Mouse (Mus musculus): ENCODE results near the gene Icmt. TPM values are rescaled to one million over a fixed set of nuclear protein-coding genes. Genes with fewer than 3 reads are reported as not detected.
A peak's percentile ranks its signal among the peaks of the same experiment; 100 is the strongest.

Icmt gene
- polyA plus RNA-seq, 1 experiment = 20.7 TPM

DNA sequence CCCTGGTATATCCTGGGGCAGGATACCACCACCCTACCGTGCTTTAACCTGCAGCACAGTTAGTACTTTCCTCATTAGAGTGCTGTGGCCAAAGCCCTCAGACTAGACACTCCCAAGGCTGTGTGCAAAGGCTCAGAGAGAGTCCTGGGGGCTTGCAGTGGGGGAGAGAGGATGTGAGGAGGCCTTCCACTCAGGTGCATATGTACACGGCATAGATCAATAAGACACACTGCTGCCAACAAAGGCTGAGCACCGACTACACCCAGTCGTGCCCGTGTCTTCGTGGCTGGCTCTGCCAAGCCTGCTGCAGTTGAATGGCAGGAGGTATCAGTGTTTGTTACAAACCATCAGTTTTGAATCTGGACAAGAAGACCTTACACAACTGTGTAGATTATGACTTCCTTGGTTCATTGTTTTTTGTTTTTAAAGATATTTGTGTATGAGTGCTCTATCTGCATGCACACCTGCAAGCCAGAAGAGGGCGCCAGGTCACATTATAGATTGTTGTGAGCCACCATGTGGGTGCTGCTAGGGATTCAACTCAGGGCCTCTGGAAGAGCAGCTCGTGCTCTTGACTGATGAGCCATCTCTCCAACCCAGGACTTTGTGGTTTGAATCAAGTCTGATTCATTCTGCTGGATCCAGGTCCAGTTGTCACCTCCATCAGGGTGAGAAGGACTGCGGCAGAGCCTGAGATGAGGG is 32.0 kb upstream of the Icmt start:
- TF ChIP-seq GATA1 (IDR thresholded peaks at IDR 0.05; ENCODE audit: borderline replicate concordance, low read length) = no peak
- no peak for TF ChIP-seq FLI1 (IDR thresholded peaks at IDR 0.05; ENCODE audit: low read length)
- H3K36me3 ChIP-seq (replicated peaks; ENCODE audit: low read length) = peaks cover 91% of the 10 kb centered on the region
- H3K9me3 ChIP-seq = no peaks in the 10 kb centered on the region
- no peaks in the 10 kb centered on the region for H3K27me3 ChIP-seq (replicated peaks)
- H3K4me1 ChIP-seq = peaks cover 69% of the 10 kb centered on the region
- H3K4me3 ChIP-seq (replicated peaks) = peak overlapping the region; percentile 71

DNA sequence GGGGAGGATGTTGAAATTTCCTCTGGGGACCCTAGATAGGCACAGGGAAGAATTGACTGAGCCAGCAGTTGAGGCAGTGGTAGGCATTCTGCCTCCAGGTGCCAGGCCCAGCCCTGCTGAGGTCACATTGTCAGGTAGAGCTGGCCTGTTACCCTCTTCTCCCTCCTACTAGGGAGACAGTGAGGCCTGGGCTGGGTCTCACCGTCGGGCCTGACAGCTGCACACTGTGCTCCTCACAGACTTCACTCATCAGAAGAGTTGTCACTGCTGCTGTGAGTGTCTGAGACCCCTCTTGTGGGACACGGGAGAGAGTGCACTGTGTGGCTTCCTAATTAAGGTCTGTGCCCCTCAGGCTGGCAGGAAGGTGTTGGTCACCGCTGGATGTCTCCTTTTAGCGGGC is 31.2 kb upstream of the Icmt start:
- Histone ChIP-seq H3K4me3 (replicated peaks) (no peak overlapping the region), H3K4me1 (peaks cover 61% of the 10 kb centered on the region), H3K27me3 (replicated peaks) (no peaks in the 10 kb centered on the region), H3K9me3 (no peaks in the 10 kb centered on the region), H3K36me3 (replicated peaks; ENCODE audit: low read length) (peaks cover 91% of the 10 kb centered on the region)
- TF ChIP-seq FLI1 (IDR thresholded peaks at IDR 0.05; ENCODE audit: low read length) = no peak
- TF ChIP-seq GATA1 (IDR thresholded peaks at IDR 0.05; ENCODE audit: borderline replicate concordance, low read length) = no peak

DNA sequence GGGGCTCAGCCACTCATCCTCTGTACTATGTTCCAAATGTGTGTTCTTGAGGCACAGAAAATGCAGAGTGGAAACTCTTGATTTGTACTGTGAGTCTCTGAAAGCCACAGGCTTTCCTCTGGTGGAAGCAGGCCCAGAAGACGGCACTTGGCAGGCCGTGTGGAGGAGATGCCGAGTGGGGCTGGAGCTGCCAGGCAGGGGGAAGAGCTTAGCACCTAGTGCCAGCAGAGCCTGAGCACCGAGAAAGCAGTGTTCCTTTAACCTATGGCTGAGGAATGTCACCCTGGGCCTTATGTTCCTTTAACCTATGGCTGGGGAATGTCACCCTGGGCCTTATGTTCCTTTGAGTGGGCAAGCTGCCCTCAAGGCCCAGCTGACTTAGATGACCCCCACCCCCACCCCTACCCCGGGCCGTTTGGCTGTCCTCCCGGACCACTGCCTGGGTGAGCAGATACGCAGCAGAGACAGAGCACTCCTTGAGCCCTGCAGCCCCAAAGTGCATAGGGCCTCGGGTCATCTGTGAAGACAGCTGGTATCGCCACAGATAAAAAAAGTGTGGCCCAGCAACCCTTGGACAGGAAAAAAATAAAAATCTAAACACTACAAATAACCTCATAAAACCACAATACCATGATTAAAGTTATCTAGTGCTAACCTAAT is 30.7 kb upstream of the Icmt start:
- H3K4me3 ChIP-seq (replicated peaks) = no peak overlapping the region
- H3K4me1 ChIP-seq = peaks cover 58% of the 10 kb centered on the region
- no peak for TF ChIP-seq GATA1 (IDR thresholded peaks at IDR 0.05; ENCODE audit: borderline replicate concordance, low read length)
- TF ChIP-seq FLI1 (IDR thresholded peaks at IDR 0.05; ENCODE audit: low read length) = no peak
- H3K9me3 ChIP-seq = no peaks in the 10 kb centered on the region
- no peaks in the 10 kb centered on the region for H3K27me3 ChIP-seq (replicated peaks)
- peaks cover 91% of the 10 kb centered on the region for H3K36me3 ChIP-seq (replicated peaks; ENCODE audit: low read length)

- Histone ChIP-seq H3K27me3 (replicated peaks) (peaks cover 7% of the 10 kb centered on the region), H3K36me3 (replicated peaks; ENCODE audit: low read length) (peaks cover 91% of the 10 kb centered on the region), H3K9me3 (no peaks in the 10 kb centered on the region), H3K4me1 (peaks cover 58% of the 10 kb centered on the region), H3K4me3 (replicated peaks) (no peak overlapping the region)
- TF ChIP-seq FLI1 (IDR thresholded peaks at IDR 0.05; ENCODE audit: low read length) (no peak), GATA1 (IDR thresholded peaks at IDR 0.05; ENCODE audit: borderline replicate concordance, low read length) (no peak)
Observed at GRCm38 (mm10) chr4:152267748-152268369, 29.2 kb upstream of the Icmt start.

DNA sequence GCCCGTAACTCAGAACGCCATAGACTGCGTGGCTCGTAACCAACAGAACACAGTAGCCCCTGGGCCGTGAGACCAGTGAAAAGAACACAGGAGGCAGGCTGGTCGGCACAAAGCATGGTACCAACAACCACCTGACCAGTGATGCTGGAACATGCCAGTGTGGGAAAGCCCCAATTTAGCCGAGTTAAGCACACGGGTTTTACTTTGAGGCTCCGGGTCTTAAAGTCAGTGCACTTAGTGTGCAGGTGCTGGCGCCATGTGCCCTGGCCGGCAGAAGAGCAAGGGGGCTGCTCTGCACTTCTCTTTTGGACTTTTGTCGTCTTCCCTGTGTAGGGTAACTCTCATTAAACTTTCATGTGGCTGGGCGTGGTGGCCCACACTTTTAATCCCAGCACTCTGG is 27.1 kb upstream of the Icmt start:
- Histone ChIP-seq H3K36me3 (replicated peaks; ENCODE audit: low read length) (peaks cover 77% of the 10 kb centered on the region), H3K9me3 (no peaks in the 10 kb centered on the region), H3K27me3 (replicated peaks) (peaks cover 29% of the 10 kb centered on the region), H3K4me3 (replicated peaks) (no peak overlapping the region), H3K4me1 (peaks cover 58% of the 10 kb centered on the region)
- TF ChIP-seq GATA1 (IDR thresholded peaks at IDR 0.05; ENCODE audit: borderline replicate concordance, low read length) = no peak
- no peak for TF ChIP-seq FLI1 (IDR thresholded peaks at IDR 0.05; ENCODE audit: low read length)

DNA sequence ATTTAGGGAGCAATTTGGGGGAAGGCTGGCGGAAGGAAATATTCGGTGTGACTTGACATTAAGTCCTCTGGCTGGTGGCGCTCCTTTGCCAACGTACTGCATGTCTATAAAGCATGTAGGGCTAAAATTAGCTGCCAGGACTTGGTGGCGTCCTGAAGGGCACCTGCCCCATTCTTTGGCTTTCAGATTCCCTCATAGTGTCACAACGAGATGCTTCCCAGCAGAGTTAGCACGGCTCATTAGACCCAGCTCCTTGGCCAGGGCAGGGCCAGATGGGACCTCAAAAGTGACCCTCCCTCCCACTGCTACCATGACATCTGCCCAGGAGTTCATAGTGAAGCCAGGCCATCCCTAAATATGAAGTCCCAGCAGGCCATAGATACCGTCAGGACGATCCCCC is 26.4 kb upstream of the Icmt start:
- H3K36me3 ChIP-seq (replicated peaks; ENCODE audit: low read length) = peaks cover 71% of the 10 kb centered on the region
- H3K4me1 ChIP-seq = peaks cover 58% of the 10 kb centered on the region

DNA sequence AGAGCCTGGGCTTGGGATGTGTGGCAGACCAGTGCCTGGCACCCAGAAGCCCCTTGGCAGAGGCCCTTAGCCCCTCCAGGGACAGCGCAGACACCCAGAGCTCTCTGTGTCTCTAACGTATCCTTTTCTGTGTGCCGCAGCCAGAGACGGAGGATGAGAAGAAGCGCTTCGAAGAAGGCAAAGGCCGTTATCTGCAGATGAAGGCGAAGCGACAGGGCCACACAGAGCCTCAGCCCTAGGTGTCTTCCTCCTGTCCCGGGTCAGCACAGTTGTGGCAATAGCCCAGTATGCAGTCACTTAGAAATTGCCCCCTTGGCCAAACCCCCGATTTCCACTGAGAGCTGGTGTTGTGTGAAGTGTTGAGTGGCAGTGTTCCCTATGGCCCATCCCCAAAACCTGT is 25.7 kb upstream of the Icmt start:
- H3K4me1 ChIP-seq = peaks cover 51% of the 10 kb centered on the region
- no peaks in the 10 kb centered on the region for H3K9me3 ChIP-seq
- peaks cover 63% of the 10 kb centered on the region for H3K36me3 ChIP-seq (replicated peaks; ENCODE audit: low read length)

More for the DNA sequence above, 26.4 kb upstream of the Icmt start:
- TF ChIP-seq GATA1 (IDR thresholded peaks at IDR 0.05; ENCODE audit: borderline replicate concordance, low read length) (no peak), FLI1 (IDR thresholded peaks at IDR 0.05; ENCODE audit: low read length) (no peak)
- Histone ChIP-seq H3K27me3 (replicated peaks) (peaks cover 35% of the 10 kb centered on the region), H3K9me3 (no peaks in the 10 kb centered on the region), H3K4me3 (replicated peaks) (no peak overlapping the region)

DNA sequence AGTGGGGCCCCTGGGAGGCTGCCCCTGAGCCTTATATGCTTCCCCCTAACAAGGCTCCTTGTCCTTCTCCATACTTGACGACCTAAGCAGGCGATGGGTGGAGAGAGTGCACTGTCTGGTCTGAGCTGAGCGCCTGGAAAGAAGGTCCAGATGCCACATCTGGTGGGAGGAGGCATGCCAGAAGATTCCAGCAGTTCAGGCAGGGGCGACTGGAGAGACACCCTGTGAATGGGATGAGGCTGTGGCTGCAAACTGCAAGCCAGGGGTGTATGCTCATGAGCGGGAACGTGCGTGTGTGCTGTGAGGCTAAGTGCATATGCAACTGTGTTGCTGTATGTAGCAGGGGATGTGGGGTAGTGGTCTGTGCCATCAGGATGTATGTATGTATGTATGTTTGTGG is 25.0 kb upstream of the Icmt start:
- peaks cover 49% of the 10 kb centered on the region for H3K27me3 ChIP-seq (replicated peaks)
- peaks cover 48% of the 10 kb centered on the region for H3K4me1 ChIP-seq
- no peaks in the 10 kb centered on the region for H3K9me3 ChIP-seq
- TF ChIP-seq GATA1 (IDR thresholded peaks at IDR 0.05; ENCODE audit: borderline replicate concordance, low read length) (no peak), FLI1 (IDR thresholded peaks at IDR 0.05; ENCODE audit: low read length) (no peak)
- H3K36me3 ChIP-seq (replicated peaks; ENCODE audit: low read length) = peaks cover 63% of the 10 kb centered on the region
- peak overlapping the region; percentile 57 for H3K4me3 ChIP-seq (replicated peaks)

More for the DNA sequence above, 25.7 kb upstream of the Icmt start:
- no peak for TF ChIP-seq GATA1 (IDR thresholded peaks at IDR 0.05; ENCODE audit: borderline replicate concordance, low read length)
- TF ChIP-seq FLI1 (IDR thresholded peaks at IDR 0.05; ENCODE audit: low read length) = no peak
- peaks cover 42% of the 10 kb centered on the region for H3K27me3 ChIP-seq (replicated peaks)
- no peak overlapping the region for H3K4me3 ChIP-seq (replicated peaks)

DNA sequence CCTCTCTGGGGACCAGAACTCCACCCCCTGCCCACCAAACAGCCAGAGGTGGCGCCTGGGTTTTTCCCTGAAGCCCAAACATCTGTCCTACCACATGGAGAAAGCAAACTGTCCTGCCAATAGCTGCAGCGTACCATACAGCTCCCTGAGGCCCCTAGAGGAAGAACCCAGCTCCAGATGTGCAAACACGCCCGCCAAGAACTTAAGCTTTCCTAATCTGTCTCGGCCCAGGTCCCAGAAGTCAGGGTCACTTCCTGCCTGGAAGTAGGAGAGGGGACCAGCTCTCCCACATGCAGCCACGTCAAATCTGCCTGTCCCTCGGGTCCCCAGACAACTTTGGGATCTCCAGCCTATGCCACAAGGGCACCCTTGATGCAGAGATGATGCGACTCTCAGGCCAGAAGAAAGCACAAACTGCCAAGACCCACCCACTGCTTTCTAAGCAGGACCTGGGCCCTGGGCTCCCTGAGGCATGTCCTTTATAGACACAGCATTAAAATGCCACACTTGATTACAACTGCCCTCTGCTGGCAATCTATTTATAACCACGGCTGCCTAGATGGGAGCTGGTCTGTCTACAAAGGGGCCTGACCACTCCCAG is 24.5 kb upstream of the Icmt start:
- peaks cover 54% of the 10 kb centered on the region for H3K27me3 ChIP-seq (replicated peaks)
- H3K36me3 ChIP-seq (replicated peaks; ENCODE audit: low read length) = peaks cover 59% of the 10 kb centered on the region
- H3K9me3 ChIP-seq = peaks cover 3% of the 10 kb centered on the region; the same call in 1 of the 2 replicates
- TF ChIP-seq GATA1 (IDR thresholded peaks at IDR 0.05; ENCODE audit: borderline replicate concordance, low read length) (no peak), FLI1 (IDR thresholded peaks at IDR 0.05; ENCODE audit: low read length) (no peak)
- H3K4me1 ChIP-seq = peaks cover 45% of the 10 kb centered on the region
- H3K4me3 ChIP-seq (replicated peaks) = no peak overlapping the region

Data from megakaryocyte, embryonic 14.5 days (primary cell).